11 mouse cellular contexts compared by ENCODE assay signal in genomic region chr13:57779146-57779545, GRCm38 (mm10).
DNase-seq lines count a peak whose midpoint lies in the region; ATAC-seq and TF ChIP-seq lines count a peak whose summit lies in the region.
"Had no signal": no experiment of that assay in that cellular context is flagged by ENCODE, and none has a peak within 500 bp of the region (broad histone marks: within the 10 kb centered on the region; RNA-seq: fewer than 3 reads in every experiment).

No protein-coding gene starts in this region.

- H3K4me3 ChIP-seq in kidney, postnatal 0 days (replicated peaks; ENCODE audit: low read depth, low read length), result no peak overlapping the region
- H3K4me3 ChIP-seq: heart, embryonic 13.5 days; liver, embryonic 15.5 days; stomach, embryonic 15.5 days had no signal

- no peaks in the 10 kb centered on the region for H3K27me3 ChIP-seq in kidney, postnatal 0 days (ENCODE audit: insufficient read depth, low read length)
- H3K27me3 ChIP-seq: heart, embryonic 13.5 days; liver, embryonic 15.5 days; Patski; stomach, embryonic 15.5 days had no signal

- ATAC-seq in kidney, postnatal 0 days (replicated peaks; ENCODE audit: low FRiP score, low read depth), result no peak
- ATAC-seq in inflammation-experienced regulatory T-cells, adult 6 months, result no peak
- ATAC-seq: Patski had no signal

- H3K9ac ChIP-seq in kidney, postnatal 0 days (ENCODE audit: low read depth, low read length), result no peak overlapping the region
- H3K9ac ChIP-seq: heart, embryonic 13.5 days; liver, embryonic 15.5 days; stomach, embryonic 15.5 days had no signal

- no peak overlapping the region for H3K27ac ChIP-seq in kidney, postnatal 0 days
- H3K27ac ChIP-seq: heart, embryonic 13.5 days; liver, embryonic 15.5 days; stomach, embryonic 15.5 days had no signal

- 80% methylated on average over 4 of the region's 4 CpGs for WGBS in kidney, postnatal 0 days

- DNase-seq in kidney, postnatal 0 days (ENCODE audit: low spot score), result no peak
- DNase-seq in kidney, postnatal 14 days, result no peak
- peak; percentile 61 for DNase-seq in ES-CJ7 (ENCODE audit: low read depth, low spot score)
- DNase-seq in brain, adult 2 months (ENCODE audit: low read depth, low spot score), result peak; percentile 76
- peak; percentile 18 to 57 for DNase-seq in layer of hippocampus, adult 18-20 months (ENCODE audit: low spot score in 2 of 2)
- no peak for DNase-seq in gastrocnemius, postnatal 10 days

- H3K9me3 ChIP-seq in kidney, postnatal 0 days (replicated peaks; ENCODE audit: low read length), result no peaks in the 10 kb centered on the region
- H3K9me3 ChIP-seq: stomach, embryonic 15.5 days had no signal

- H3K4me2 ChIP-seq in kidney, postnatal 0 days (ENCODE audit: low read length), result no peak overlapping the region
- H3K4me2 ChIP-seq: heart, embryonic 13.5 days; liver, embryonic 15.5 days; stomach, embryonic 15.5 days had no signal

- H3K4me1 ChIP-seq in kidney, postnatal 0 days (replicated peaks; ENCODE audit: insufficient read depth, low read length), result no peaks in the 10 kb centered on the region
- H3K4me1 ChIP-seq: heart, embryonic 13.5 days; liver, embryonic 15.5 days; stomach, embryonic 15.5 days had no signal

- no peaks in the 10 kb centered on the region for H3K36me3 ChIP-seq in kidney, postnatal 0 days (ENCODE audit: insufficient read depth, low read length)
- H3K36me3 ChIP-seq: heart, embryonic 13.5 days; liver, embryonic 15.5 days; stomach, embryonic 15.5 days had no signal

- TF ChIP-seq CTCF in kidney, postnatal 0 days (IDR thresholded peaks at IDR 0.05; ENCODE audit: low read depth), result peak; percentile 35; the same call in 1 of the 2 replicates

Comparison
In these comparisons a context has a peak if more than half of its experiments do, and no peak if none do; other contexts are left out.
1. DNase-seq: peak in ES-CJ7 (single experiment), brain, adult 2 months (single experiment) and layer of hippocampus, adult 18-20 months (2 of 2); none in kidney, postnatal 0 days (single experiment), kidney, postnatal 14 days (single experiment) and gastrocnemius, postnatal 10 days (single experiment).